In the genomic region with DNA sequence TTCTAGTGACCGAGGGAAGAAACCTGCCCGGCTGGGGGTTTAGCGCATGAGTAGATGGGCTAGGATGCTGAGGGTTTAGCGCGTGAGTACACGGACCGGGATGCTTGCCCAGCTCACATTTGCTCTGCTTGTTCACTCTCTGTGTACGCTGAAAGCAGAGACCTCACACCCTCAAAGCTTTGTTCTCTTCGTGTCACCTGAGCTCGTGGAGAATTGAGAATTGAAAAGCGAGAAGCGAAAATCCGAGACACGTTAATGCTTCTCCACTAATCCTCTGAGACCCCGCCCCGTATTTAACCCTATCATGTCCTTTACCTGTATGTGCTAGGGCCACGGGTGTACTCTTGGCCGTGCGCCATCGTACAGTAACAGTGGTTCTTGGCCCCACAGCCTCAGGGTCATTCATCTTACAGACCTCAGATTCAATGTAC, we compare ENCODE assay signal across 10 mouse cellular contexts. TPM values are rescaled to one million over a fixed set of nuclear protein-coding genes. Genes with fewer than 3 reads are reported as not detected.
DNase-seq lines count a peak whose midpoint lies in the region; ATAC-seq lines count a peak whose summit lies in the region.
"Had no signal": no experiment of that assay in that cellular context is flagged by ENCODE, and none has a peak within 500 bp of the region (broad histone marks: within the 10 kb centered on the region; RNA-seq: fewer than 3 reads in every experiment).

No protein-coding gene starts in this region.

- no peaks in the 10 kb centered on the region for H3K36me3 ChIP-seq in kidney, embryonic 15.5 days
- H3K36me3 ChIP-seq in hindbrain, embryonic 12.5 days, result no peaks in the 10 kb centered on the region
- H3K36me3 ChIP-seq: G1E had no signal

- 3% methylated on average over 20 of the region's 20 CpGs for WGBS in kidney, embryonic 15.5 days
- 3% methylated on average over 20 of the region's 20 CpGs for WGBS in hindbrain, embryonic 12.5 days

- H3K9ac ChIP-seq in kidney, embryonic 15.5 days, result no peak overlapping the region
- no peak overlapping the region for H3K9ac ChIP-seq in hindbrain, embryonic 12.5 days

- no peak for ATAC-seq in kidney, embryonic 15.5 days (replicated peaks; ENCODE audit: low FRiP score)
- 0 out of 2 replicates have a peak, but pooled peaks have one; percentile 47 for ATAC-seq in hindbrain, embryonic 12.5 days (ENCODE audit: low FRiP score)

- H3K27me3 ChIP-seq in kidney, embryonic 15.5 days, result peaks cover 19% of the 10 kb centered on the region; the same call in 1 of the 2 replicates
- 0 out of 2 replicates have a peak, but pooled peaks cover 4% of the 10 kb centered on the region for H3K27me3 ChIP-seq in hindbrain, embryonic 12.5 days

- H3K9me3 ChIP-seq in kidney, embryonic 15.5 days (replicated peaks), result no peaks in the 10 kb centered on the region
- H3K9me3 ChIP-seq in hindbrain, embryonic 12.5 days (replicated peaks), result peaks cover 6% of the 10 kb centered on the region; the same call in 1 of the 2 replicates

- H3K4me3 ChIP-seq in kidney, embryonic 15.5 days (replicated peaks), result 0 out of 2 replicates have a peak overlapping the region, but pooled peaks have one; percentile 15
- H3K4me3 ChIP-seq in hindbrain, embryonic 12.5 days, result peak overlapping the region; percentile 14

- intact Hi-C loops in left cerebral cortex, postnatal 14 days (cut with DNase I), result no loop called here

- H3K4me1 ChIP-seq in kidney, embryonic 15.5 days, result peaks cover 19% of the 10 kb centered on the region
- H3K4me1 ChIP-seq in hindbrain, embryonic 12.5 days, result peaks cover 9% of the 10 kb centered on the region; the same call in 1 of the 2 replicates

- no peak for DNase-seq in kidney, adult 11 months
- DNase-seq in embryo, embryonic 11 days, result peak; percentile 46
- peak; percentile 26 for DNase-seq in neural tube, embryonic 10.5 days (ENCODE audit: extremely low spot score, low spot score)
- DNase-seq in frontal cortex, postnatal 10 days (ENCODE audit: low spot score in 2 of 2), result no peak
- no peak for DNase-seq in left cerebral cortex, postnatal 14 days (ENCODE audit: low spot score in 2 of 2)
- DNase-seq in spleen, postnatal 4 days (ENCODE audit: low spot score in 2 of 2), result no peak
- DNase-seq: cerebellum, adult 8-10 months had no signal

- no peak overlapping the region for H3K27ac ChIP-seq in kidney, embryonic 15.5 days
- H3K27ac ChIP-seq in hindbrain, embryonic 12.5 days, result no peak overlapping the region

- peak overlapping the region; percentile 42 for H3K4me2 ChIP-seq in kidney, embryonic 15.5 days
- peak overlapping the region; percentile 47 for H3K4me2 ChIP-seq in hindbrain, embryonic 12.5 days (replicated peaks)

RNA-seq across cellular contexts. Expression of a gene that starts 38.9 kb away (rescaled TPM):
- polyA plus RNA-seq in kidney, embryonic 15.5 days (2015; fragmentation: Nextera tagmentation; extraction: Ambion mirVana), result 18.4 and 21.9 TPM in 2 replicates
- 8.2 and 9.9 TPM in 2 replicates for polyA plus RNA-seq in hindbrain, embryonic 12.5 days (2016; fragmentation: Nextera tagmentation; extraction: Ambion mirVana)
- total RNA-seq in left cerebral cortex, postnatal 14 days (2021), result 10 to 100 TPM; 46.2 to 48.8 TPM
- polyA plus RNA-seq: G1E had no signal

Comparison
In these comparisons a context has a peak if more than half of its experiments do, and no peak if none do; other contexts are left out.
1. DNase-seq: peak in embryo, embryonic 11 days (single experiment) and neural tube, embryonic 10.5 days (single experiment); none in kidney, adult 11 months (single experiment), frontal cortex, postnatal 10 days (0 of 2), left cerebral cortex, postnatal 14 days (0 of 2) and spleen, postnatal 4 days (0 of 2).